Mouse (Mus musculus) gonadal fat pad, adult 2 months (tissue): ENCODE results near the gene Foxj2. TPM values are rescaled to one million over a fixed set of nuclear protein-coding genes. Genes with fewer than 3 reads are reported as not detected.

Source experiments
- DNase-seq: peaks from one replicate; pipeline ENCODE4 v3.0.0-alpha.2; 2012; ENCODE audit warnings: low read depth
- polyA plus RNA-seq: library from polyadenylated mRNA; depleted of rRNA; stranded (reverse); fragments of >200 nt; gene quantifications from 2 replicates; pipeline ENCODE4 v1.2.3, GENCODE M21; 2012; rRNA removed

Gene Foxj2
- polyA plus RNA-seq: 10.4 and 15.8 TPM in 2 replicates

DNA sequence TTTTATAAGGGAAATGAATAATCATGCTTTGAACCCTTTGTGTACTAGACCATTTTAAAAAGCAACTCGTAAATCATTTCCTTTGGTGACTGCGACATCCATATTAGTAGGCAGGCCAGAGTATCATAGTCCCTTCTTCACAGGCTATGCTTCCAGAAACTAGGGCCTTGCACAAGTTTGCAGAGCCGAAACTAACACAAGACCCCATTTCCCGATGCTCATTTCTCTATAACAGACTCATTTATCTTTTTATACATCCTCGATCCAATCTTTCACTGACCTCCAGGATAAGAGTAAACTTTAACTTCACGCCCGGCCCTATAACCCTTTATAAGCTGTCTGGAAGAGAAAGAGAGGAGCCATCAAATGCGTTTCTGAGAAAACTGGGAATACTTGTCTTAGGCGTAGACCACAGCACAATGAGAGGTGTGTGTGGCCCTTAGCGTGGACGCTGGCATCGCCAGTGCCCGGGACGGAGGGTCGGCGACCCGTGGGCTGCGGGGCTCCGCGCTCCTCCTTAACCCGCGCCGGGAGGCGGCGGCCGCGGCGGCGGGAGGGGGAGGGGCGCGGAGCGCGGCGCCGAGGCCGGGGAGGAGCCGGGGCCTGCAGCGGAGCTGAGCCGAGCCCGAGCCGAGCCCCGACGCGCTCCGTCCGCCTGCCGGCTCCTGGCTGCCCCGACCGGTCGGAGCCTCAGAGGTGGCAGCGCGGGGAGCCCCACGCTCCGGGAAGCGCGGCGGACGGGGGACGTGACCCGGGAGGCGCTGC lies at the start of gene Foxj2:
Gene Foxj2 (plus strand): TSS at position 609 of the 765 bp plus-strand sequence.
- no peak for DNase-seq

GRCm38 (mm10) chr6:122770760-122771315 lies 48.9 kb upstream of the Foxj2 start:
- no peak for DNase-seq

GRCm38 (mm10) chr6:122772701-122773100 lies 47.0 kb upstream of the Foxj2 start:
- DNase-seq: no peak

DNA sequence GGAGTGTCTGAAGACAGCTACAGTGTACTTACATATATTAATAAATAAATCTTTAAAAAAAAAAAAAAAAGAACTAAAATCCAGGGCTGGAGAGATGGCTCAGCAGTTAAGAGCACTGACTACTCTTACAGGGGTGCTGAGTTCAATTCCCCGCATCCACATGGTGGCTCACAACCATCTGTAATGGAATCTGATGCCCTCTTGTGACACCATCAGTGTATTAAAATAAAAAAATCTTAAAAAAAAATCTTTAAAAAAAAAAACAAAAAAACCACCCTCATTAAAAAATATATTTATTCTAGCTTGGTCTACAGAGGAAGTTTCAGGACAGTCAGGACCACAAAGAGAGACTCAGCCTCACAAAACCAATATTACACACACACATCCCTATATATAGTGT lies 45.4 kb upstream of the Foxj2 start:
- no peak for DNase-seq

DNA sequence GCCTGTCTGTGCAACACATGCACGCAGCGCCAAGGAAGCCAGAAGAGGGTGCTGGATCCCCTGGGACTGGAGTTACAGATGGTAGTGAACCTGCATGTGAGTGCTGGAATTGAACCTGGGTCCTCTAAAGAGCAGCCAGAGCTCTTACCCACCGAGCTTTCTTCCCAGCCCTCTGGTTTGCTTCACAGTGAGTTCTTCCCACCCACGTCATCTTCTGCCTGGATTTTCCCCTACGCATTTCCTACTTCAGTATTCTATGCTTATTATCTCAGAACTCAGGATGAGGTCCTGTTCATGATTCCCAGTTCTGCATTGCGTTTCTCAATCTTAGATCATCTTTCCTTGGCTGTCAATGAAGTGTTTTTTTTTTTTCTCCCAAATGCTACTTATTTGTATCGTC lies 43.7 kb upstream of the Foxj2 start:
- no peak for DNase-seq

GRCm38 (mm10) chr6:122779916-122780315 lies 39.8 kb upstream of the Foxj2 start:
- no peak for DNase-seq

GRCm38 (mm10) chr6:122781167-122781566 lies 38.5 kb upstream of the Foxj2 start:
- DNase-seq: no peak

- peak; percentile 14 for DNase-seq
These were observed 37.5 kb upstream of the Foxj2 start for GRCm38 (mm10) chr6:122782164-122782563.

- DNase-seq: no peak
These were observed 34.8 kb upstream of the Foxj2 start for GRCm38 (mm10) chr6:122784866-122785265.

DNA sequence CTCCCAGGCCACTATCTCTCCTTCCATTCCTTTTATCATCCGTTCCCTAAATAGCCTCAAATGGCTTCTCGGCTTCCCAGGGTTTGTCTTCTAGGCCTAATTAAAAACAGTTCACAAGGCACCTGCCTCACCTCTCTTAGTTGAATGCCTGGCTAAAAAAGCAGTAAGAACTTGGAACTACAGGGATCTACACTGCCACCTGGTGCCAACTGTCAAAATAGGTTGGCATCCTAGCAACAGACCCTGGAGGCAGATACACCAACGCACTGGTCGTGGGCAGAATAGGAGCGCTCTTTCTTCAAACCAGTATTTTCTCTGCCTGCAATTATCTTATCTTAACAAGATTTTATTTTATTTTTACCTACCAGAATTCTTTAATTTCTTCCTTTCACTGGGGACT lies 33.4 kb upstream of the Foxj2 start:
- DNase-seq: peak; percentile 51

DNA sequence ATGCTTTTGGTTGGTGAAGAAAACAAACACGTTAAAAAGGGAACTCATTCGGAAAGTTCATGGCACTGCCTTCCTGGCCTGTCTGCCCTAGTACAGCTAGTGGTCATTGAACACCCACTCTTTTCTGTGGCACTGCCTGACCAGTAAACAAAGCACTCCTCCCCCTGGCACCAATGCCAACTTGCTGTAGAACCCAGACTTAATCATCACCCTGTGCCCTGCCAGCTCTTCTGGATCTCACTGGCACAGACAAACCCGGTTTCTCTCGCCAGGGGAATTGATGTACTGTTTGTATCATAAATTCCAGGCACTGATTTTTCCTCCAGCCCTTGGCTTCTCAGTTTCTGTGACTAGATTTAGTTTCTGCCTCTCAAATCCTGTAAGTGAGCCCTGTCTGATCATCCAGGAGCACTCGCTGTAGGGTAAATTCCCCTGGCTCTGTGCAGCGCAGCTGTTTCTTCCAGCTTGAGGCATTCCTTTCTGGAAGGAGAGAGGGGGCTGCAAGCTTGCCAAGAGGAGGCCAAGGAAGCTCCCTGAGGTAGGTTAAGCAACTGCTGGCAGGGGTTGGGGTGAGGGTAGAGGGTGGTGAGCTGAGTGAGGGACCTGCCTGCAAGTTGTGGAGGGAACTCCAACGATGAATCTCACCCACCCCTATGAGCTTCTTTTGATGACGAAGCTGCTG lies 24.3 kb upstream of the Foxj2 start:
- no peak for DNase-seq

- DNase-seq: no peak
These were observed 18.9 kb upstream of the Foxj2 start for GRCm38 (mm10) chr6:122800640-122801300.

DNA sequence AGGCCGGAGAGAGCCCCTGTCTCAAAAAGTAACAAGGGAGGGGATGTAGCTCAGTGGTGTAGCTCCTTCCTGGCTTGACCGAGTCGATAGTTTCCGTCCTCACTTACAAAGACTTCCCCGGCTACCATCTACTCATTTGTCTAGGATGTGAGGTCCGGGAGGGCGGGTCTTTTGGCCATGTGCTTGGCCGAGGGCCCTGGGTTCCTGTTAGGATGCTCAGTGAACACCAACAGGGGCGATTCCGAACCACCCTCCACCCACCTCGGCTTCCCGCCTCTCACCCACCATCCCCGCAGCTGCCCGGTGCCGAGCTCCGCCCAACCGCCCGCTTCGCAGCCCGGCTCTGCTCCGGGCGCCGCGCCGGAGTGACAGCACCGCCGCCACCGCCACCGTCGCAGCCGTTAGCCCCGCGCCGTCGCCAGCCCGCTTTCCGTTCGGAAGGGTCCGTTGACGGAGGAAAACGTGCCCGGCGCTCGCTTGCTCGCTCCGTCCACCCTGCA lies 18.4 kb upstream of the Foxj2 start, which contains the start of gene Slc2a3:
Gene Slc2a3 (minus strand): TSS at position 340 of the 500 bp plus-strand sequence.
- no peak for DNase-seq

DNA sequence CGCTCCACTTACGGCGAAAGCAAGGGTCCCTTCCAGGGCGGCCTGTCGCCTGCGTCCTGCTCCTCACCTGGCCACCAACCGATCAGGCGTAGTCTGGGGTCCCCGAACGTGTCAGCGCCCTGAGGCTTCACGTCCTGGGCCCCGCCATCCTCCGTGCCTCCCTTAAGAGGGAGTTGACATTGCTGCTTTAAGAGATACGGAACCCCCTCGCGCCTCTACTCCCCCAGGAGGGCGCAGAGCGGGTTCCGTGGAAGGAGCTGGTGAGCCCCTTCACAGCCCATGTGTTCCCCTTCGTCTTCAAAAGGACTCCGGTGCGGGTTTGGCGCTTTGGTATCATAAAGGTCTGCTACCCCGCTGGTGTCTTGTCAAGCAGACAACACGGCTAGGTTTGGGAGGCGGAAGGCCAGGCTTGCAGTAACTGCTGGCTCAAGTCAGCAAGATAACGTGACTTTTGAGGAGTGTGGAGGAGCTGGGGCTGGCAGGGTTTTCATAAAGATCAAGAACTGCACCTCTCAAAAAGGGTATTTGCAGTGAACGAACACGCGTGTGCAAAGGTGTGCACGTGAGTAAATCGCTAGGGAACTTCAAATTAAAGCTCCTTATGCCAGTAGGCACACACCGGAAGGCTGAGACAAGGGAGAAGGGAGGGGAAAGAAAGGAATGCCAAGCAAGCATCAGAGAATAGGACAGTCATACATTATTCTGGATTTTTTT lies 17.8 kb upstream of the Foxj2 start:
- no peak for DNase-seq

- DNase-seq: no peak
These were observed 15.3 kb upstream of the Foxj2 start for GRCm38 (mm10) chr6:122804418-122804817.

GRCm38 (mm10) chr6:122810022-122810614 lies 9.6 kb upstream of the Foxj2 start:
- DNase-seq: no peak

GRCm38 (mm10) chr6:122810615-122811279 lies 9.0 kb upstream of the Foxj2 start:
- DNase-seq: no peak

DNA sequence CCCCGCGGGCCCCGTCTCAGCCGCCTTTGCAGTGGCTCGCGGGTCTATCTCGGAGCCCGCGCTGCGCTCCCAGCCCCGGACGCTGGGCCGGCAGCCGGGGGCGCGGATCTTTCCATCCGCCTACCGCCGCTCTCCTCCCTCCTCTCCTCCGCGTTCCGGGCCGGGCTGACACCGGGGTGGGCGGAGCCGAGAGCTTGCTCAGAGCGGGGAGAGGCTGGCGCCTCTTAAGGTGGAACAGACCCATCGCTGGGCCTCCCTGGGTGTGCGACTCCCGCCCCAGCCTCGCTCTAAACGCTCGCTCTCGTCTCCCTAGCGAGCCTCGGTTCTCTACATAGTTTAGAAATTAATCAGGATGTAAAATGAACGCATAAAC lies 8.4 kb upstream of the Foxj2 start:
- no peak for DNase-seq

DNA sequence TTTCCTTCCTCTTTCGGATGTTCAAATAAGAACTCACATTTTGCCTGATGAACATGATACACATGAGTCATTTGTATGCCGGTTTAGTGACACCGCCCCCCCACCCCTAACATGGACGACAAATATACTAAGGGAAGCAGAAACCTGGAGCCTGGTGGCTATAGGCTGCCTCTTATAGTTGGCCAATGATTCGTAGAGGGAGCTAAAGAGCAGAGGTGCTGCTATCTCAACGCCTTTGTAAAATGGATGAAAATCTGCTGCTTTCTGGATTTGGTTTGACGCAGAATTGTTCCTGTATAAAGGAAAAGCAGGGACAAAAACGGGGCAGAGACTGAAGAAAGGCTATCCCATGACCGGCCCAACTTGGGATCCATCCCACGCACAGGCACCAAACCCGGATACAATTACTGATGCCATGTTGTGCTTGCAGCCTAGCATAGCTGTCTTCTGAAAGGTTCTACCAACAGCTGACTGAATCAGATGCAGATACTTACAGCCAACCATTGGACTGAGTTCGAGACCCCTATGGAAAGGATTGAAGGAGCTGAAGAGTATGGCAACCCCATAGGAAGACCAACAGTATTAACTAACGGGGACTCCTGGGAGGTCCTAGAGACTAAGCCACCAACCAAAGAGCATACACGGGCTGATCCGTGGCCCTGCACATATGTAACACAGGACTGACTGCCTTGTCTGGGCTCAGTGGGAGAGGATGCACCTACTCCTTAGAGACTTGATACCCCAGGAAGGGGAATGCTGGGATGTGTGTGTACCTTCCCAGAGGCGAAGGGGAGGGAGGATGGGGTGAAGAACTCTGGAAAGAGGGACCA lies 7.7 kb upstream of the Foxj2 start:
- DNase-seq: no peak

DNA sequence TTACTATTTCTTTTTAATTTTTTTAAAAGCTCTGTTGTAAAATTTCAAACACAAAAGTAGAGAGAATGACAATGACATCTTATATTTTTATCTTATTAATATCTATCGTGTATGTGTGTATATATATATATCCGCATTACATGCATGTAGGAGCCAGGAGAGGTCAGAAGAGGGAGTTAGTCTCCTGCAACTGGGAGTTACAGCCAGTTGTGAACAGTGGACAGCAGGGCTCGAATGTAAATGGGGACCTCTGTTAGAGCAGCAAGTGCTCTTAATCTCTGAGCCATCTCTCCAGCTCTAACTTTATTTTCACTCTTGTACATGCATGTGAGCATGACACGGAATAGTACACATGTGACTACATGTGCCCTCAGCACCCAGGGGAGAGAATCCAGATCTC lies 7.0 kb upstream of the Foxj2 start:
- DNase-seq: no peak
